Mouse (Mus musculus) neural tube, embryonic 14.5 days (tissue): ENCODE results near the gene Anks1b. TPM values are rescaled to one million over a fixed set of nuclear protein-coding genes. Genes with fewer than 3 reads are reported as not detected.

ENCODE experiments used
- ATAC-seq: fragments of 200-750 bp; cut with Nextera tagmentation; 2 replicates; pipeline ENCODE4 v1.8.0; 2017; ENCODE audit warnings: low read depth, mild to moderate bottlenecking, moderate TSS enrichment, moderate library complexity
- H3K27ac ChIP-seq: fragments of 300-500 bp; sonication (generic); 2 replicates; pipeline ENCODE4 v1.5.1; 2014; ENCODE audit warnings: low read depth, mild to moderate bottlenecking, control low read depth, low read length, moderate library complexity, mixed read lengths
- H3K27me3 ChIP-seq: fragments of 300-500 bp; sonication (generic); 2 replicates; pipeline ENCODE4 v1.6.1; 2014; ENCODE audit warnings: low read length; ENCODE audit not compliant: control insufficient read depth, insufficient read depth
- H3K36me3 ChIP-seq: fragments of 300-500 bp; sonication (generic); 2 replicates; pipeline ENCODE4 v1.6.1; 2014; ENCODE audit warnings: low read length, mixed read lengths; ENCODE audit not compliant: control insufficient read depth, insufficient read depth
- H3K4me1 ChIP-seq: fragments of 300-500 bp; sonication (generic); 2 replicates; pipeline ENCODE4 v1.6.1; 2014; ENCODE audit warnings: low read length; ENCODE audit not compliant: control insufficient read depth, insufficient read depth
- H3K4me2 ChIP-seq: fragments of 300-500 bp; sonication (generic); 2 replicates; pipeline ENCODE4 v1.6.1; 2014; ENCODE audit warnings: mild to moderate bottlenecking, low read depth, low read length, control low read depth
- H3K4me3 ChIP-seq: fragments of 300-500 bp; sonication (generic); 2 replicates; pipeline ENCODE4 v1.5.1; 2014; ENCODE audit warnings: low read depth, low read length, control low read depth, mixed read lengths
- H3K9ac ChIP-seq: fragments of 300-500 bp; sonication (generic); replicated peaks from 2 replicates; pipeline ENCODE4 v1.6.1; 2014; ENCODE audit warnings: low read depth, mild to moderate bottlenecking, control low read depth, low read length, mixed read lengths
- H3K9me3 ChIP-seq: fragments of 300-500 bp; sonication (generic); 2 replicates; pipeline ENCODE4 v1.6.1; 2016; ENCODE audit warnings: low read length; ENCODE audit not compliant: control insufficient read depth
- WGBS: fragments of 180-500 bp; shearing (Covaris S2); extraction: QIAGEN DNeasy Blood & Tissue Kit; methylation state at CpG from one replicate; pipeline ENCODE4 v1.1.7; 2014; 5-methylcytosine and 5-hydroxymethylcytosine counted together
- polyA plus RNA-seq: library from polyadenylated mRNA; unstranded; fragments of >200 nt; fragmentation: Nextera tagmentation; extraction: Ambion mirVana; gene quantifications from 2 replicates; pipeline ENCODE4 v1.2.1, GENCODE M21; 2014

The Anks1b gene
- polyA plus RNA-seq, 1 experiment from 2014 or later = 79.1 TPM

DNA sequence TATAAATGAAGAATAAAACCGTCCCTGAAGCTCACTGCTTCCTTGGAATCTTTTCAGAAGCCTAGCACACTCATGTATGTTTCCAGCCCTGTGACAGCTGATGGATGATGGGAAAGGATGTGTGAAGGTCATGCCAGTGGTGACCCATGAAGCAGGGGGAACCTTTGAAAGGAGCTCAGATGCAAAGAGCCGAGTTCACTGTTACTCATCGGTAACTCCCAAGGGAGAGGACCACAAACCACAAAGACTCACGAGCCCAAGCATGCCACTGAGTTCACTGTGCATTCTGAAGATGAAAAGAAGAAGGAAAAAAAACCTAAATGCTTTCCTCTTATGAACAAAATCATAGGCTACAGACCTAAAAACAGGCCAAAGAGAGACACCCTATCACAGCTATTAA, 859.5 kb downstream of the Anks1b start:
- no peak for ATAC-seq
- H3K4me2 ChIP-seq = no peak overlapping the region
- WGBS = 51% methylated on average over 4 of the region's 4 CpGs

DNA sequence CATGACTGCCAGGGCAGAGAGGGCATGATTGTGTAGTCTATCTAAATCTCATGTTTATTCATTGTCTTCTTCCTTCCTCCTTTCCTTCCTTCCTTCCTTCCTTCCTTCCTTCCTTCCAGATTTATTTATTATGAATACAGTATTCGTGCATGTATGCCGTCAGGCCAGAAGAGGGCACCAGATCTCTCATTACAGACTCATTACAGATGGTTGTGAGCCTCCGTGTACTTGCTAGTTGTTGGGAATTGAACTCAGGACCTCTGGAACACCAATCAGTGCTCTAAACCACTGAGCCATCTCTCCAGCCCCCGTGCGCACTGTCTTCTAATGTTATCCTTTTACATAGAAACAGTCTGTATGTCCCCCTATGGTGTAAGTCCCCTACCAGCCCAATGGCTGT, 860.3 kb downstream of the Anks1b start:
- no peaks in the 10 kb centered on the region for H3K27me3 ChIP-seq
- no peak overlapping the region for H3K4me3 ChIP-seq
- no peak overlapping the region for H3K4me2 ChIP-seq
- H3K4me1 ChIP-seq = no peaks in the 10 kb centered on the region
- ATAC-seq = no peak
- no peak overlapping the region for H3K27ac ChIP-seq
- no peaks in the 10 kb centered on the region for H3K9me3 ChIP-seq
- no peak overlapping the region for H3K9ac ChIP-seq
- no peaks in the 10 kb centered on the region for H3K36me3 ChIP-seq
- 25% methylated on average over 5 of the region's 5 CpGs for WGBS

More for the DNA sequence above, 859.5 kb downstream of the Anks1b start:
- Histone ChIP-seq H3K4me1 (no peaks in the 10 kb centered on the region), H3K27ac (no peak overlapping the region), H3K4me3 (no peak overlapping the region), H3K27me3 (no peaks in the 10 kb centered on the region), H3K9ac (no peak overlapping the region), H3K36me3 (no peaks in the 10 kb centered on the region), H3K9me3 (no peaks in the 10 kb centered on the region)

DNA sequence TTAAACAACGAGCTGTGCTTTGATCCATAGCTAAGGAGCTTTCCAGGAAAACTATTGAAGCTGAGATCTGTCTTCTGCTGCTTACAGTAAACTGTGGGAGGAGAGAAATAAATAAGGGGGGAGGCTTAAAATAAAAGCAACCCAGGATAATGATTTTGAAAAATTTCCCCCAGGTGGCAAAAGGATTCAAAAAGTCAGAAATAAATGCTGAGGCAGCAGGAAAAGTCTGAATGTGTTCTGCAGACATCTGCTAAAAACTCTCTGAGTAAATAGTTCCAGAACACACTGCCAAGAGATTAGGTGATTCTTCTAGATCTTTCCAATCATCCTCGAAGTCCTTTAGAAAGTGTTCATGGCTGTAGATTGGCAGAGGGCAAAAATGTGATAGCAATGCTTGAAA, 865.2 kb downstream of the Anks1b start:
- H3K4me3 ChIP-seq = no peak overlapping the region
- WGBS = 78% methylated on average over 2 of the region's 2 CpGs
- H3K9me3 ChIP-seq = no peaks in the 10 kb centered on the region
- H3K9ac ChIP-seq = no peak overlapping the region
- no peaks in the 10 kb centered on the region for H3K27me3 ChIP-seq
- H3K36me3 ChIP-seq = no peaks in the 10 kb centered on the region
- no peak overlapping the region for H3K27ac ChIP-seq
- H3K4me2 ChIP-seq = no peak overlapping the region
- H3K4me1 ChIP-seq = no peaks in the 10 kb centered on the region
- no peak for ATAC-seq

DNA sequence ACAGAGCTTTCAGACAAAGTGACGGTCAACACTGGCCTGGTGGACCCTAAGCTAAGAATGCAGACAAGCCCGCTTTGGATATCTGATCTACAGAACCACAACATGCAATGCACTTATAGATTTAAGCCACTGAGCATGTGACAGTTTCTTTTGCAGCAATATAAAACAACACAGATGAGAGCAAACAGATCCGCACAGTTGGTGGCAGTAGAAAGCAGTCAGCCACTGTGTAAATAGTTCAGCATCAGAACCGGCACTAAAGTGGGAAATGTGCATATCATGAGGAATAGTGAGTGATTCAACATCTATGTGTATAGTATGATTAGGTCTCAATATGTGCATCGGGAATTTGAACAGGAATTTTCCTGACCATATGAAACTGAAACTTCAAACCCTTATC, 867.6 kb downstream of the Anks1b start:
- ATAC-seq = no peak
- H3K27ac ChIP-seq = no peak overlapping the region
- 87% methylated on average over 5 of the region's 5 CpGs for WGBS
- H3K9ac ChIP-seq = no peak overlapping the region
- H3K4me2 ChIP-seq = no peak overlapping the region
- no peak overlapping the region for H3K4me3 ChIP-seq
- no peaks in the 10 kb centered on the region for H3K27me3 ChIP-seq
- no peaks in the 10 kb centered on the region for H3K4me1 ChIP-seq
- no peaks in the 10 kb centered on the region for H3K36me3 ChIP-seq
- H3K9me3 ChIP-seq = no peaks in the 10 kb centered on the region

DNA sequence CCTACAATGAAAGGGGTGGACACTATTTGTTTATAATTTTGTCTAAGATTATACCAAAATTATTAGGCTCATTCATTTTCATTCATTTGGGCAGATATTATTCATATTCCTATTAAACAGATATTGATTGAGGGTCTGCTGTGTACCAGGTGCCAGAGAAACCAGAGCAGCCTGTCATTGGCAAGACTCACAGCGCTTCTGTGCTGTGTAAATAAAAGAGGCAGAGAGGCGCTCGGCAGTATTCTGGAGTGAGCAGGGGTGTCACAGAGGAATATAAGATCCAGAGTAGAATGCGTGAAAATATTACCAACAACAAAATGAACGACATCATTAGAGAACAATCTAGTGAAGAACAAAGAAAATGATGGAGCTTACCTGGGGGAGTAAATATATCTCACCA, 878.6 kb downstream of the Anks1b start:
- no peaks in the 10 kb centered on the region for H3K36me3 ChIP-seq
- H3K9me3 ChIP-seq = no peaks in the 10 kb centered on the region
- H3K4me3 ChIP-seq = no peak overlapping the region
- H3K27me3 ChIP-seq = no peaks in the 10 kb centered on the region
- WGBS = 59% methylated on average over 5 of the region's 5 CpGs
- H3K27ac ChIP-seq = 0 out of 2 replicates have a peak overlapping the region, but pooled peaks have one; percentile 39
- no peak overlapping the region for H3K9ac ChIP-seq
- no peaks in the 10 kb centered on the region for H3K4me1 ChIP-seq
- ATAC-seq = peak; percentile 53; the same call in 1 of the 2 replicates
- H3K4me2 ChIP-seq = no peak overlapping the region

DNA sequence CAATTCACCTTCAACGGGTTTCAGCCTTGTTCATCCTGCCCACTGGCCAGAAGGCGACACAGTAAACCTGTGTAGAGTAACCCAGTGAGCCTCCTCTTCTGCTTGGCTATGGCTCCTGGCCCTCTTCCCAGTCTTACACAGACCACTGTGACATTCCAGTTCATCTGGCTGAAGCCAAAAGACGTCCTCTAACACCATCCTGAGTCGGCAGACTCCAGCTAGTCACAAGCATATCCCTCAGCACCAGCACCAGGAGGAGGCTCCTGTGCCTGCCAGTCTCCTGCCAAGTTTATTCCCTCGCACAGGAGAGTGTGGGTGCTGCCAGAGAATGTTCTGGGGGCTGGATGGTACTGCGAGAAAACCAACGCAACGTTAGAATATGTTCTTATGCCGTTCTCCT, 879.8 kb downstream of the Anks1b start:
- Histone ChIP-seq H3K4me1 (no peaks in the 10 kb centered on the region), H3K27me3 (no peaks in the 10 kb centered on the region), H3K9ac (no peak overlapping the region), H3K9me3 (no peaks in the 10 kb centered on the region), H3K4me3 (no peak overlapping the region), H3K36me3 (no peaks in the 10 kb centered on the region), H3K4me2 (no peak overlapping the region), H3K27ac (no peak overlapping the region)
- WGBS = 79% methylated on average over 9 of the region's 9 CpGs
- no peak for ATAC-seq

DNA sequence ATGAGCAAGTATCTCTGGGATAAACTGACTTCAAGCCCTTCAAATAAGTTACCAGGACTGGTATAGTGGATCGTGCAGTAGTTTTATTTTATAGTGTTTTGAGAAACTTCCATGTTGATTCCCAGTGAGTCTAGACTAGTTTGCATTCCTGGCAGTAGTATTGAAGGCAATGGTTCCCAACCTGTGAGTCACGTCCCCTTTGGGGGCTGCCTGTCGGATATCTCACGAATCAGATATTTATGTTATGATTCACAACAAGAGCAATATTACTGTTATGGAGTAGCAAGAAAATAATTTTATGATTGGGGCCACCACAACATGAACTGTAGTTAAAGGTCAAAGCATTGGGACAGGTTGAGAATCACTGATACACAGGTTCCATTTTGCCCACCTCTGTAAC, 884.5 kb downstream of the Anks1b start:
- H3K4me3 ChIP-seq = no peak overlapping the region
- H3K4me2 ChIP-seq = no peak overlapping the region
- H3K27me3 ChIP-seq = no peaks in the 10 kb centered on the region
- H3K36me3 ChIP-seq = no peaks in the 10 kb centered on the region
- no peaks in the 10 kb centered on the region for H3K9me3 ChIP-seq
- H3K4me1 ChIP-seq = no peaks in the 10 kb centered on the region
- H3K9ac ChIP-seq = no peak overlapping the region
- no peak overlapping the region for H3K27ac ChIP-seq
- 87% methylated on average over 4 of the region's 4 CpGs for WGBS
- ATAC-seq = no peak

DNA sequence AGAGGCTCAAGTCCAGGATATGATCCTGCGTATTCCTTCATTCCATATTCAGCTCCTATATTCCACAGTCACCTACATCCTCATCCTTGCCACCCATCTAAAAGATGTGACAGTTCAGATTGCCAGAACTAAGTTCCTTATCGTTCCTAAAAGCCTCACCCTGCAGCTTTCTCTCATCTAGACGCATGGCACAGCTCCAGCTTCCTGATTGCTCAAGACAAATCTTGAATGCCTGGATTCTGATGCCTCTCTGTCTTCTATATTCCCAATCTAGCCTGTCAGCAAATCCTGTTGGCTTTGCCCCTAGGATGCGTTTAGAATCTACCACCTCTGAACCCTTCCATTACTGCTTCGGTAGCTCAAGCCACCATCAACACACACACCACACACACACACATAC, 886.6 kb downstream of the Anks1b start:
- no peak for ATAC-seq
- Histone ChIP-seq H3K4me1 (no peaks in the 10 kb centered on the region), H3K27me3 (no peaks in the 10 kb centered on the region), H3K9ac (no peak overlapping the region), H3K4me3 (no peak overlapping the region), H3K36me3 (no peaks in the 10 kb centered on the region), H3K9me3 (no peaks in the 10 kb centered on the region), H3K4me2 (no peak overlapping the region), H3K27ac (no peak overlapping the region)
- 92% methylated on average over 5 of the region's 5 CpGs for WGBS

DNA sequence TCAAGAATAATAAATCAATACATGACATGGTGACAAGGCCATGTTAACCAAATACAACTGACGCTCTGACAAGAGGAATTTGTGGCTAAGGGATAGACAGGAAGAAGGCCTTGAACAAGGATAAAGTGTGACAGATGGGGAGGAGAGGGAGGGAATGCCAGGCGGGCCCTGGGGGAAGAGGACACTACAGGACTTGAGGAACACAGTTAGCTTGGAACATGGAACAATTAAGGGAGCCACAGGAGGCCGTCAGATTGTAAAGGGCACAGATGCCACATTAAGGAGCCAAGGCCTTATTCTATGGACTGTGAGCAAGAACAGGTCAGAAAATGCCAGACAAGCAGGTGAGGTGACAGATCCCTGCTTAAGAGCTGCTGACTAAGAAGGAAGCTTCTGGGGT, 893.0 kb downstream of the Anks1b start:
- no peak overlapping the region for H3K27ac ChIP-seq
- 61% methylated on average over 3 of the region's 3 CpGs for WGBS
- H3K9me3 ChIP-seq = no peaks in the 10 kb centered on the region
- no peak overlapping the region for H3K4me3 ChIP-seq
- peaks cover 8% of the 10 kb centered on the region; the same call in 1 of the 2 replicates for H3K4me1 ChIP-seq
- ATAC-seq = no peak
- no peak overlapping the region for H3K4me2 ChIP-seq
- H3K9ac ChIP-seq = no peak overlapping the region
- H3K27me3 ChIP-seq = no peaks in the 10 kb centered on the region
- H3K36me3 ChIP-seq = no peaks in the 10 kb centered on the region
